Mouse (Mus musculus): Measurements from ENCODE around the gene Gm44790.

- TF ChIP-seq POLR2A (IDR thresholded peaks at IDR 0.05; ENCODE audit: borderline replicate concordance, control insufficient read depth, low read depth, low read length), result no peak
- no peak for TF ChIP-seq CTCF (IDR thresholded peaks at IDR 0.05; ENCODE audit: control insufficient read depth, insufficient read depth, low read length)
Measured at GRCm38 (mm10) chr6:86441571-86441970, 15.1 kb downstream of the Gm44790 start.

Data from bone marrow, adult 2 months (tissue).